Comparison of ENCODE assay signal across 15 mouse cellular contexts in the genomic region with DNA sequence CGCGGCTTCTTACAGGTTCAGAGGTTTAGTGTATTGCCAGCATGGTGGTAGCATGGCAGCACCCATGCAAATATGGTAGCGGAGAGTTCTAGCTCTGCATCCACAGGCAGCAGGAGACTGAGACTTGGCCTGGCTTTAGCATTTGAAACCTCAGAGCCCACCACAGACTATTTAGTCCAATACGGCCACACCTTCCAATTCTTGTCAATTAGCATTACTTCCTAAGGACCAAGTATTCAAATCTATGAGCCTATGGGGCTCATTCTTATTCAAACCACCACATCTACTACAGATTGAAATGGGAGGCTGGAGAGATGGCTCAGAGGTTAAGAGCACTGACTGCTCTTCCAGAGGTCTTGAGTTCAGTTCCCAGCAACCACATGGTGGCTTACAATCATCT. TPM values are rescaled to one million over a fixed set of nuclear protein-coding genes. Genes with fewer than 3 reads are reported as not detected.
A peak's percentile ranks its signal among the peaks of the same experiment; 100 is the strongest.
DNase-seq lines count a peak whose midpoint lies in the region; ATAC-seq and TF ChIP-seq lines count a peak whose summit lies in the region.
"Had no signal": no experiment of that assay in that cellular context is flagged by ENCODE, and none has a peak within 500 bp of the region (broad histone marks: within the 10 kb centered on the region; RNA-seq: fewer than 3 reads in every experiment).

No protein-coding gene starts in this region.

- no peak for DNase-seq in lung, embryonic 14.5 days
- DNase-seq in lung, postnatal 4 days = no peak
- DNase-seq in forebrain, embryonic 10.5 days (ENCODE audit: extremely low spot score, low spot score) = no peak
- DNase-seq in left cerebral cortex, postnatal 4 days = no peak
- no peak for DNase-seq in lung, adult 18-20 months
- DNase-seq in kidney, postnatal 4 days = no peak
- DNase-seq: kidney, postnatal 36 days; lung, postnatal 36 days had no signal

- WGBS in lung, embryonic 14.5 days = 93% methylated on average over 4 of the region's 4 CpGs
- 95% methylated on average over 4 of the region's 4 CpGs for WGBS in forebrain, embryonic 10.5 days
- 95% methylated on average over 4 of the region's 4 CpGs for WGBS in intestine, embryonic 16.5 days
- WGBS in stomach, embryonic 15.5 days = 97% methylated on average over 4 of the region's 4 CpGs

- H3K36me3 ChIP-seq in lung, embryonic 14.5 days (ENCODE audit: insufficient read depth) = no peaks in the 10 kb centered on the region
- no peaks in the 10 kb centered on the region for H3K36me3 ChIP-seq in forebrain, embryonic 10.5 days (replicated peaks)
- no peaks in the 10 kb centered on the region for H3K36me3 ChIP-seq in intestine, embryonic 16.5 days (ENCODE audit: control insufficient read depth, insufficient read depth, low read length)
- no peaks in the 10 kb centered on the region for H3K36me3 ChIP-seq in stomach, embryonic 15.5 days
- H3K36me3 ChIP-seq: heart, embryonic 13.5 days had no signal

- no peak for TF ChIP-seq CTCF in lung, embryonic 14.5 days (IDR thresholded peaks at IDR 0.05; ENCODE audit: low read depth)

- no peak overlapping the region for H3K4me2 ChIP-seq in lung, embryonic 14.5 days
- no peak overlapping the region for H3K4me2 ChIP-seq in intestine, embryonic 16.5 days (ENCODE audit: low read depth, low read length)
- no peak overlapping the region for H3K4me2 ChIP-seq in stomach, embryonic 15.5 days

- H3K4me1 ChIP-seq in lung, embryonic 14.5 days (ENCODE audit: insufficient read depth) = no peaks in the 10 kb centered on the region
- H3K4me1 ChIP-seq in forebrain, embryonic 10.5 days = peaks cover 17% of the 10 kb centered on the region
- H3K4me1 ChIP-seq in intestine, embryonic 16.5 days (ENCODE audit: control insufficient read depth, insufficient read depth, low read length) = no peaks in the 10 kb centered on the region
- no peaks in the 10 kb centered on the region for H3K4me1 ChIP-seq in stomach, embryonic 15.5 days

- H3K27me3 ChIP-seq in lung, embryonic 14.5 days (ENCODE audit: insufficient read depth, low read length) = no peaks in the 10 kb centered on the region
- no peaks in the 10 kb centered on the region for H3K27me3 ChIP-seq in forebrain, embryonic 10.5 days (ENCODE audit: poor library complexity, severe bottlenecking)
- no peaks in the 10 kb centered on the region for H3K27me3 ChIP-seq in intestine, embryonic 16.5 days (replicated peaks; ENCODE audit: control insufficient read depth, insufficient read depth, low read length)
- no peaks in the 10 kb centered on the region for H3K27me3 ChIP-seq in stomach, embryonic 15.5 days (replicated peaks)
- H3K27me3 ChIP-seq: CH12.LX; heart, embryonic 13.5 days had no signal

- no peak overlapping the region for H3K9ac ChIP-seq in lung, embryonic 14.5 days
- H3K9ac ChIP-seq in intestine, embryonic 16.5 days (ENCODE audit: low read depth, low read length) = no peak overlapping the region
- no peak overlapping the region for H3K9ac ChIP-seq in stomach, embryonic 15.5 days

- no peak overlapping the region for H3K4me3 ChIP-seq in lung, embryonic 14.5 days (ENCODE audit: low read depth, low read length)
- no peak overlapping the region for H3K4me3 ChIP-seq in forebrain, embryonic 10.5 days
- no peak overlapping the region for H3K4me3 ChIP-seq in intestine, embryonic 16.5 days (ENCODE audit: low read length)
- H3K4me3 ChIP-seq in stomach, embryonic 15.5 days (replicated peaks) = no peak overlapping the region

- H3K27ac ChIP-seq in lung, embryonic 14.5 days (ENCODE audit: low read depth) = peak overlapping the region; percentile 97
- H3K27ac ChIP-seq in forebrain, embryonic 10.5 days = peak overlapping the region; percentile 95
- peak overlapping the region; percentile 95; the same call in 1 of the 2 replicates for H3K27ac ChIP-seq in intestine, embryonic 16.5 days (ENCODE audit: low read length)
- H3K27ac ChIP-seq in stomach, embryonic 15.5 days = peak overlapping the region; percentile 93; the same call in 1 of the 2 replicates

- ATAC-seq in lung, embryonic 14.5 days (ENCODE audit: insufficient read depth) = no peak
- no peak for ATAC-seq in intestine, embryonic 16.5 days
- no peak for ATAC-seq in stomach, embryonic 15.5 days (ENCODE audit: insufficient read depth, low FRiP score, low read depth)

- intact Hi-C loops in left cerebral cortex, postnatal 4 days (cut with DNase I) = no loop called here

- H3K9me3 ChIP-seq in lung, embryonic 14.5 days (ENCODE audit: low read depth, low read length) = no peaks in the 10 kb centered on the region
- H3K9me3 ChIP-seq in forebrain, embryonic 10.5 days = no peaks in the 10 kb centered on the region
- H3K9me3 ChIP-seq in intestine, embryonic 16.5 days (ENCODE audit: control insufficient read depth, low read length) = no peaks in the 10 kb centered on the region
- H3K9me3 ChIP-seq in stomach, embryonic 15.5 days = no peaks in the 10 kb centered on the region
- H3K9me3 ChIP-seq: heart, embryonic 13.5 days had no signal

RNA-seq across cellular contexts. Expression of a gene that starts 4.3 kb away (rescaled TPM):
- 0.11 and 0.13 TPM in 2 replicates for polyA plus RNA-seq in lung, embryonic 14.5 days (2014; fragmentation: Nextera tagmentation; extraction: Ambion mirVana)
- 0.16 and 0.30 TPM in 2 replicates for polyA plus RNA-seq in forebrain, embryonic 10.5 days (2016; fragmentation: Nextera tagmentation; extraction: Ambion mirVana)
- polyA plus RNA-seq in intestine, embryonic 16.5 days (2015; fragmentation: Nextera tagmentation; extraction: Ambion mirVana) = not detected in 2 replicates
- polyA plus RNA-seq in stomach, embryonic 15.5 days (2015; fragmentation: Nextera tagmentation; extraction: Ambion mirVana) = 0.10 and 0.13 TPM in 2 replicates
- total RNA-seq in left cerebral cortex, postnatal 4 days (2021) = under 1 TPM in 1 of 2 experiments, not detected in 1; 0.20 TPM
- total RNA-seq: CH12.LX had no signal
- polyA plus RNA-seq: heart, embryonic 13.5 days; small intestine, adult 2 months; thymus, postnatal 0 days had no signal

RNA-seq across cellular contexts. Expression of a gene that starts 18.3 kb away (rescaled TPM):
- 7.0 and 8.8 TPM in 2 replicates for polyA plus RNA-seq in lung, embryonic 14.5 days (2014; fragmentation: Nextera tagmentation; extraction: Ambion mirVana)
- 8.0 and 8.4 TPM in 2 replicates for polyA plus RNA-seq in forebrain, embryonic 10.5 days (2016; fragmentation: Nextera tagmentation; extraction: Ambion mirVana)
- polyA plus RNA-seq in intestine, embryonic 16.5 days (2015; fragmentation: Nextera tagmentation; extraction: Ambion mirVana) = 5.4 and 6.2 TPM in 2 replicates
- polyA plus RNA-seq in stomach, embryonic 15.5 days (2015; fragmentation: Nextera tagmentation; extraction: Ambion mirVana) = 8.6 and 11.2 TPM in 2 replicates
- 100 to 1,000 TPM; 430 to 482 TPM for total RNA-seq in left cerebral cortex, postnatal 4 days (2021)

RNA-seq across cellular contexts. Expression of a gene that starts 26.5 kb away (rescaled TPM):
- polyA plus RNA-seq in lung, embryonic 14.5 days (2014; fragmentation: Nextera tagmentation; extraction: Ambion mirVana) = 77.5 and 80.7 TPM in 2 replicates
- polyA plus RNA-seq in forebrain, embryonic 10.5 days (2016; fragmentation: Nextera tagmentation; extraction: Ambion mirVana) = 78.5 and 81.0 TPM in 2 replicates
- polyA plus RNA-seq in intestine, embryonic 16.5 days (2015; fragmentation: Nextera tagmentation; extraction: Ambion mirVana) = 41.3 and 43.2 TPM in 2 replicates
- 60.0 and 63.7 TPM in 2 replicates for polyA plus RNA-seq in stomach, embryonic 15.5 days (2015; fragmentation: Nextera tagmentation; extraction: Ambion mirVana)
- total RNA-seq in left cerebral cortex, postnatal 4 days (2021) = 100 to 1,000 TPM; 218 to 227 TPM
- total RNA-seq: CH12.LX had no signal

RNA-seq across cellular contexts. Expression of a gene that starts 38.1 kb away (rescaled TPM):
- polyA plus RNA-seq in lung, embryonic 14.5 days (2014; fragmentation: Nextera tagmentation; extraction: Ambion mirVana) = 0.17 and 0.22 TPM in 2 replicates
- 0.74 and 0.94 TPM in 2 replicates for polyA plus RNA-seq in forebrain, embryonic 10.5 days (2016; fragmentation: Nextera tagmentation; extraction: Ambion mirVana)
- polyA plus RNA-seq in intestine, embryonic 16.5 days (2015; fragmentation: Nextera tagmentation; extraction: Ambion mirVana) = 0.16 and 0.22 TPM in 2 replicates
- 0.27 and 0.37 TPM in 2 replicates for polyA plus RNA-seq in stomach, embryonic 15.5 days (2015; fragmentation: Nextera tagmentation; extraction: Ambion mirVana)
- total RNA-seq in left cerebral cortex, postnatal 4 days (2021) = 1 to 10 TPM; 6.0 to 6.5 TPM

RNA-seq across cellular contexts. Expression of a gene that starts 46.4 kb away (rescaled TPM):
- not detected in 2 replicates for polyA plus RNA-seq in lung, embryonic 14.5 days (2014; fragmentation: Nextera tagmentation; extraction: Ambion mirVana)
- not detected in 2 replicates for polyA plus RNA-seq in forebrain, embryonic 10.5 days (2016; fragmentation: Nextera tagmentation; extraction: Ambion mirVana)
- not detected in 2 replicates for polyA plus RNA-seq in intestine, embryonic 16.5 days (2015; fragmentation: Nextera tagmentation; extraction: Ambion mirVana)
- polyA plus RNA-seq in stomach, embryonic 15.5 days (2015; fragmentation: Nextera tagmentation; extraction: Ambion mirVana) = not detected in 2 replicates
- total RNA-seq in left cerebral cortex, postnatal 4 days (2021) = 1 to 10 TPM in 1 of 2 experiments, not detected in 1; 1.1 TPM
- total RNA-seq: CH12.LX had no signal
- polyA plus RNA-seq: heart, embryonic 13.5 days; limb, embryonic 11.5 days; small intestine, adult 2 months; thymus, postnatal 0 days had no signal
